Mouse (Mus musculus): ENCODE results near the gene Rnd1.

Gene Rnd1

GRCm38 (mm10) chr15:98677977-98678376, 716 bp upstream of the Rnd1 start:
- DNase-seq (ENCODE audit: low read depth), result no peak

- DNase-seq (ENCODE audit: low read depth), result peak; percentile 71
Observed at GRCm38 (mm10) chr15:98676471-98676870, 790 bp downstream of the Rnd1 start.

GRCm38 (mm10) chr15:98675634-98676250, 1.5 kb downstream of the Rnd1 start:
- no peak for DNase-seq (ENCODE audit: low read depth)

- no peak for DNase-seq (ENCODE audit: low read depth)
Observed at GRCm38 (mm10) chr15:98674994-98675545, 2.2 kb downstream of the Rnd1 start.

GRCm38 (mm10) chr15:98674284-98674993, 2.8 kb downstream of the Rnd1 start:
- DNase-seq (ENCODE audit: low read depth), result no peak

- DNase-seq (ENCODE audit: low read depth), result no peak
Observed at GRCm38 (mm10) chr15:98673732-98674131, 3.5 kb downstream of the Rnd1 start.

GRCm38 (mm10) chr15:98672592-98672991, 4.7 kb downstream of the Rnd1 start:
- DNase-seq (ENCODE audit: low read depth), result no peak

GRCm38 (mm10) chr15:98664042-98664907, 13.0 kb downstream of the Rnd1 start:
- peak; percentile 62 for DNase-seq (ENCODE audit: low read depth)

- peak; percentile 94 for DNase-seq (ENCODE audit: low read depth)
Observed at GRCm38 (mm10) chr15:98662567-98663545, 14.4 kb downstream of the Rnd1 start, which contains the start of gene Ddx23. Gene Ddx23 (minus strand): TSS chr15:98662894.

- peak; percentile 77 for DNase-seq (ENCODE audit: low read depth)
Observed at GRCm38 (mm10) chr15:98662198-98662566, 15.1 kb downstream of the Rnd1 start.

GRCm38 (mm10) chr15:98656982-98657751, 20.1 kb downstream of the Rnd1 start:
- DNase-seq (ENCODE audit: low read depth), result no peak

- no peak for DNase-seq (ENCODE audit: low read depth)
Observed at GRCm38 (mm10) chr15:98652174-98652573, 25.1 kb downstream of the Rnd1 start.

GRCm38 (mm10) chr15:98651431-98651830, 25.8 kb downstream of the Rnd1 start:
- DNase-seq (ENCODE audit: low read depth), result no peak

GRCm38 (mm10) chr15:98648071-98648470, 29.2 kb downstream of the Rnd1 start:
- DNase-seq (ENCODE audit: low read depth), result no peak

- DNase-seq (ENCODE audit: low read depth), result no peak
Observed at GRCm38 (mm10) chr15:98647308-98647707, 30.0 kb downstream of the Rnd1 start.

GRCm38 (mm10) chr15:98646737-98647136, 30.5 kb downstream of the Rnd1 start:
- no peak for DNase-seq (ENCODE audit: low read depth)

GRCm38 (mm10) chr15:98645057-98646026, 31.9 kb downstream of the Rnd1 start:
- no peak for DNase-seq (ENCODE audit: low read depth)

GRCm38 (mm10) chr15:98644406-98644805, 32.9 kb downstream of the Rnd1 start:
- no peak for DNase-seq (ENCODE audit: low read depth)

- no peak for DNase-seq (ENCODE audit: low read depth)
Observed at GRCm38 (mm10) chr15:98640157-98640556, 37.1 kb downstream of the Rnd1 start.
